8 mouse cellular contexts compared by ENCODE assay signal in genomic region chr7:63911383-63912233, GRCm38 (mm10). TPM values are rescaled to one million over a fixed set of nuclear protein-coding genes. Genes with fewer than 3 reads are reported as not detected.
DNase-seq lines count a peak whose midpoint lies in the region; ATAC-seq and TF ChIP-seq lines count a peak whose summit lies in the region.

No protein-coding gene starts in this region.

- H3K4me2 ChIP-seq in hindbrain, embryonic 14.5 days (replicated peaks) = no peak overlapping the region
- 0 out of 2 replicates have a peak overlapping the region, but pooled peaks have one; percentile 1 for H3K4me2 ChIP-seq in liver, embryonic 14.5 days (ENCODE audit: low read depth)

- no peak overlapping the region for H3K9ac ChIP-seq in hindbrain, embryonic 14.5 days
- no peak overlapping the region for H3K9ac ChIP-seq in liver, embryonic 14.5 days (replicated peaks)

- no peak for TF ChIP-seq EP300 in liver, embryonic 14.5 days (IDR thresholded peaks at IDR 0.05; ENCODE audit: low read depth)

- WGBS in hindbrain, embryonic 14.5 days = 57% methylated on average over 8 of the region's 8 CpGs
- 49% methylated on average over 8 of the region's 8 CpGs for WGBS in liver, embryonic 14.5 days (ENCODE audit: insufficient replicate concordance)

- no peaks in the 10 kb centered on the region for H3K9me3 ChIP-seq in hindbrain, embryonic 14.5 days (ENCODE audit: control insufficient read depth, low read length)
- H3K9me3 ChIP-seq in liver, embryonic 14.5 days (ENCODE audit: control insufficient read depth, low read length) = no peaks in the 10 kb centered on the region

- no peak for TF ChIP-seq POLR2A in bone marrow macrophage, adult 2 months (IDR thresholded peaks at IDR 0.05; ENCODE audit: borderline replicate concordance, low read depth, low read length)

- H3K27me3 ChIP-seq in hindbrain, embryonic 14.5 days (ENCODE audit: control insufficient read depth, insufficient read depth, low read length) = no peaks in the 10 kb centered on the region
- no peaks in the 10 kb centered on the region for H3K27me3 ChIP-seq in liver, embryonic 14.5 days (ENCODE audit: control insufficient read depth, insufficient read depth, low read length)

- H3K27ac ChIP-seq in layer of hippocampus, adult 2 months = peak overlapping the region; percentile 90
- H3K27ac ChIP-seq in bone marrow macrophage, adult 2 months (ENCODE audit: insufficient read depth, low read depth, low read length) = peak overlapping the region; percentile 96
- H3K27ac ChIP-seq in hindbrain, embryonic 14.5 days = peak overlapping the region; percentile 64
- H3K27ac ChIP-seq in liver, embryonic 14.5 days = no peak overlapping the region

- no peaks in the 10 kb centered on the region for H3K36me3 ChIP-seq in hindbrain, embryonic 14.5 days (replicated peaks; ENCODE audit: control insufficient read depth, insufficient read depth)
- no peaks in the 10 kb centered on the region for H3K36me3 ChIP-seq in liver, embryonic 14.5 days (replicated peaks; ENCODE audit: control insufficient read depth, insufficient read depth, low read depth)

- H3K4me3 ChIP-seq in layer of hippocampus, adult 2 months = no peak overlapping the region
- peak overlapping the region; percentile 41 for H3K4me3 ChIP-seq in bone marrow macrophage, adult 2 months (ENCODE audit: insufficient read depth, low read length)
- H3K4me3 ChIP-seq in hindbrain, embryonic 14.5 days (replicated peaks; ENCODE audit: low read length) = no peak overlapping the region
- H3K4me3 ChIP-seq in liver, embryonic 14.5 days (ENCODE audit: insufficient read depth in 1 of 2, low read depth in 2 of 2, low read length in 2 of 2) = no peak overlapping the region

- no peak for TF ChIP-seq CTCF in layer of hippocampus, adult 2 months (conservative IDR thresholded peaks at IDR 0.05)
- TF ChIP-seq CTCF in bone marrow macrophage, adult 2 months (IDR thresholded peaks at IDR 0.05; ENCODE audit: low read depth, low read length) = no peak
- TF ChIP-seq CTCF in liver, embryonic 14.5 days (IDR thresholded peaks at IDR 0.05; ENCODE audit: low read depth) = no peak

- peak; percentile 9; the same call in 1 of the 2 replicates for ATAC-seq in hindbrain, embryonic 14.5 days (ENCODE audit: low FRiP score)
- peak; percentile 12; the same call in 1 of the 2 replicates for ATAC-seq in liver, embryonic 14.5 days (ENCODE audit: insufficient read depth)
- peak; percentile 52 for ATAC-seq in neutrophil, adult 5-6 weeks (ENCODE audit: extremely low read depth, insufficient number of reproducible peaks, low FRiP score, poor library complexity, severe bottlenecking)
- ATAC-seq in erythroid progenitor cell, adult 5-6 weeks (replicated peaks; ENCODE audit: low FRiP score, poor library complexity, severe bottlenecking) = no peak

- DNase-seq in layer of hippocampus, adult 2 months (ENCODE audit: low spot score in 2 of 2) = peak in 1 of 2 experiments; percentile 49
- DNase-seq in layer of hippocampus, postnatal 36 days = no peak
- DNase-seq in gastrocnemius, adult 18-20 months (ENCODE audit: low spot score) = peak; percentile 93
- DNase-seq in hindbrain, embryonic 14.5 days (ENCODE audit: low spot score) = no peak
- DNase-seq in liver, embryonic 14.5 days (ENCODE audit: low read depth in 3 of 3, low spot score in 3 of 3) = peak in 1 of 3 experiments; percentile 41

- peaks cover 79% of the 10 kb centered on the region for H3K4me1 ChIP-seq in bone marrow macrophage, adult 2 months (ENCODE audit: control insufficient read depth, insufficient read depth, low read length)
- H3K4me1 ChIP-seq in hindbrain, embryonic 14.5 days (replicated peaks; ENCODE audit: control insufficient read depth, insufficient read depth, low read length) = peaks cover 49% of the 10 kb centered on the region
- H3K4me1 ChIP-seq in liver, embryonic 14.5 days (replicated peaks; ENCODE audit: control insufficient read depth in 2 of 2, insufficient read depth in 2 of 2, low read length in 1 of 2) = peaks cover 8 to 46% of the 10 kb centered on the region in 2 experiments

RNA-seq across cellular contexts. Expression of gene E030018B13Rik, which starts 5.0 kb away (rescaled TPM):
- not detected for total RNA-seq in layer of hippocampus, adult 2 months (2021)
- not detected for total RNA-seq in layer of hippocampus, postnatal 36 days (2021)
- polyA plus RNA-seq in bone marrow macrophage, adult 2 months (2012; ENCODE audit: insufficient read depth, insufficient read length, missing spikeins) = not detected in 2 replicates
- not detected for total RNA-seq in gastrocnemius, adult 18-20 months (2021)
- polyA plus RNA-seq in hindbrain, embryonic 14.5 days (2014; fragmentation: Nextera tagmentation; extraction: Ambion mirVana) = not detected in 2 replicates
- not detected in 2 replicates for polyA plus RNA-seq in liver, embryonic 14.5 days (2012; rRNA removed)
- not detected in 2 replicates for polyA plus RNA-seq in liver, embryonic 14.5 days (2014; fragmentation: Nextera tagmentation; extraction: Ambion mirVana)
- not detected in 2 replicates for total RNA-seq in neutrophil, adult 5-6 weeks (2017)
- total RNA-seq in erythroid progenitor cell, adult 5-6 weeks (2015; ENCODE audit: low replicate concordance) = not detected in 2 replicates
- total RNA-seq in erythroid progenitor cell, adult 5-6 weeks (2017; ENCODE audit: low replicate concordance) = not detected in 2 replicates

RNA-seq across cellular contexts. Expression of gene Klf13, which starts 27.1 kb away (rescaled TPM):
- total RNA-seq in layer of hippocampus, adult 2 months (2021) = 100 to 1,000 TPM; 200 to 216 TPM
- total RNA-seq in layer of hippocampus, postnatal 36 days (2021) = 100 to 1,000 TPM; 189 to 211 TPM
- 73.0 and 75.3 TPM in 2 replicates for polyA plus RNA-seq in bone marrow macrophage, adult 2 months (2012; ENCODE audit: insufficient read depth, insufficient read length, missing spikeins)
- 10 to 100 TPM; 33.3 to 55.3 TPM for total RNA-seq in gastrocnemius, adult 18-20 months (2021)
- polyA plus RNA-seq in hindbrain, embryonic 14.5 days (2014; fragmentation: Nextera tagmentation; extraction: Ambion mirVana) = 25.2 and 25.4 TPM in 2 replicates
- 3.2 and 3.4 TPM in 2 replicates for polyA plus RNA-seq in liver, embryonic 14.5 days (2012; rRNA removed)
- polyA plus RNA-seq in liver, embryonic 14.5 days (2014; fragmentation: Nextera tagmentation; extraction: Ambion mirVana) = 12.8 and 15.8 TPM in 2 replicates
- 118 and 138 TPM in 2 replicates for total RNA-seq in neutrophil, adult 5-6 weeks (2017)
- total RNA-seq in erythroid progenitor cell, adult 5-6 weeks (2015; ENCODE audit: low replicate concordance) = 41.8 and 46.9 TPM in 2 replicates
- 53.8 and 60.1 TPM in 2 replicates for total RNA-seq in erythroid progenitor cell, adult 5-6 weeks (2017; ENCODE audit: low replicate concordance)
